Mouse (Mus musculus) cerebellum, adult 2 months (tissue): Measurements from ENCODE around the gene Tbx19.

Source experiments
- CTCF ChIP-seq: fragments of 200-500 bp; IDR thresholded peaks from 2 replicates; pipeline ENCODE4 v1.5.1; 2011; ENCODE audit warnings: low read depth, mild to moderate bottlenecking, control low read depth, low read length, moderate library complexity, borderline replicate concordance; ENCODE audit not compliant: insufficient read depth
- POLR2A ChIP-seq: fragments of 200-500 bp; IDR thresholded peaks from 2 replicates; pipeline ENCODE4 v1.6.1; 2011; ENCODE audit warnings: low read length, control low read depth, borderline replicate concordance; ENCODE audit not compliant: insufficient read depth

DNA sequence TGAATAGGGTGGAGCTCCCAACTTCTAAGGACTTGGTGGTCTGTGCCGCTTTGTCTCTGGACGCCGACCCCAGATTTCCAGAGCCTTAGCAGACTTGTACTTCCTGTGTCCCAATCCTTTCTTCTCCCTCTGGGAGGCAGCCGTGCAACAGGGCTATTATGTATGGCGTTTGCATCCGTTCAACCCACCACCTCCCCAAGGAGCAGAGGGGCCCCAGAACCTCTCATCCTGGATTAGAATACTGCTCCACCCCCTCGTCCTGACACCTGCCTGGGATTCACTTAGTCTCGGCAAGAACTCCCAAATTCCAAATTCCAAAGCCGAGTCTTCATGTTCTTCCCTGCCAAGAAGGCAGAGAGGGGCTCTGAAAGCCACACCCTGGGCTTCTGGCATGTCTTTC is 40.8 kb downstream of the Tbx19 start:
- TF ChIP-seq CTCF: no peak
- no peak for TF ChIP-seq POLR2A
